Mouse (Mus musculus) kidney, embryonic 15.5 days (tissue): ENCODE results near the gene Snhg11. TPM values are rescaled to one million over a fixed set of nuclear protein-coding genes. Genes with fewer than 3 reads are reported as not detected.

Experiments used
- ATAC-seq: fragments of 200-750 bp; cut with Nextera tagmentation; replicated peaks from 2 replicates; pipeline ENCODE4 v1.8.0; 2017; ENCODE audit warnings: moderate TSS enrichment; ENCODE audit not compliant: low FRiP score
- H3K27ac ChIP-seq: fragments of 300-500 bp; sonication (generic); 2 replicates; pipeline ENCODE4 v1.5.1; 2015; ENCODE audit warnings: mild to moderate bottlenecking, inconsistent platforms
- H3K27me3 ChIP-seq: fragments of 300-500 bp; sonication (generic); 2 replicates; pipeline ENCODE4 v1.6.1; 2015; ENCODE audit warnings: inconsistent platforms
- H3K36me3 ChIP-seq: fragments of 300-500 bp; sonication (generic); 2 replicates; pipeline ENCODE4 v1.6.1; 2015; ENCODE audit warnings: inconsistent platforms
- H3K4me1 ChIP-seq: fragments of 300-500 bp; sonication (generic); 2 replicates; pipeline ENCODE4 v1.6.1; 2015; ENCODE audit warnings: inconsistent platforms
- H3K4me2 ChIP-seq: fragments of 300-500 bp; sonication (generic); 2 replicates; pipeline ENCODE4 v1.6.1; 2015; ENCODE audit warnings: moderate library complexity, mild to moderate bottlenecking, inconsistent platforms
- H3K4me3 ChIP-seq: fragments of 300-500 bp; sonication (generic); replicated peaks from 2 replicates; pipeline ENCODE4 v1.5.1; 2015; ENCODE audit warnings: mild to moderate bottlenecking, inconsistent platforms
- H3K9ac ChIP-seq: fragments of 300-500 bp; sonication (generic); 2 replicates; pipeline ENCODE4 v1.6.1; 2015; ENCODE audit warnings: mild to moderate bottlenecking, inconsistent platforms
- H3K9me3 ChIP-seq: fragments of 300-500 bp; sonication (generic); replicated peaks from 2 replicates; pipeline ENCODE4 v1.6.1; 2016; ENCODE audit warnings: inconsistent platforms
- WGBS: fragments of 180-500 bp; shearing (Covaris S2); methylation state at CpG from one replicate; pipeline ENCODE4 v1.1.7; 2015; ENCODE audit warnings: mixed read lengths; 5-methylcytosine and 5-hydroxymethylcytosine counted together
- polyA plus RNA-seq: library from polyadenylated mRNA; unstranded; fragments of >200 nt; fragmentation: Nextera tagmentation; extraction: Ambion mirVana; gene quantifications from 2 replicates; pipeline ENCODE4 v1.2.1, GENCODE M21; 2015

Gene Snhg11
- 4.9 and 8.0 TPM in 2 replicates for polyA plus RNA-seq

DNA sequence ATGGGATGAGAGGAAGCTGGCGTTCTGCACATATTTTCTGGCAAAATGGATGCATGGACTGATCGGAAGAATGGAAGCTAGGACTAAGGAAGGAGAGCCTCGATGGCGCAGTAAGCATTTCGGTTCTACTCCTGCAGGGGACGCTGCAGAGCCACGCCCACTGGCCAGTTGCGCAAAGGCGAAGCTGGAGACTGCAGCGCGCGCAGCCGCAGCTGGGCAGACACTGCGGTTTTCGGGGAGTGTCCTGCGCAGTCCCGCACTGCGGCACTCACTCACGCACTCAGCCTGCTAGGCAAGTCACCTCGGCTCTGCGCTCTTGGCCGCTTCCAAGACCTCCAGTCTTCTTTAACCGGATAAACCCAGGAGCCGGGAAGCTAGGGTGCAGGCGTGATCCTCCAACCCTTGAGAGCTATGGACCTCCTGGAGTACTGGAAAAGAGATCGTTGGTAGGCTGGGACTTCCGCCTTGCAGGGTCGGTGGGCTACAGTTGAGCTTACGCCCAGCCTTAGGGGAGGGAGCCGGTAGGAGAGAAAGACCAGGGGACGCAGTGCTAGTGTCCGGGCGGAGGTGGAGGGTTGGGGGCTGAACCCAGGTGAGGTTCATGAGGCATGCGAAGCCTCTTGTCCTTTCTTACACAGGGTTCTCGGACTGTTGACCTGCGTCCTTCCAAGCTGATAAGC lies at the start of gene Snhg11:
Gene Snhg11, plus strand, starts transcription at position 196 of the 680 bp plus-strand sequence.
- WGBS: 2% methylated on average over 36 of the region's 36 CpGs
- H3K4me1 ChIP-seq: peaks cover 17% of the 10 kb centered on the region
- H3K27me3 ChIP-seq: peaks cover 42% of the 10 kb centered on the region
- ATAC-seq: 0 out of 2 replicates have a peak, but pooled peaks have one; percentile 18
- no peaks in the 10 kb centered on the region for H3K9me3 ChIP-seq
- peak within 1 kb of the TSS; percentile 77 for H3K4me2 ChIP-seq
- no peaks in the 10 kb centered on the region for H3K36me3 ChIP-seq
- peak within 1 kb of the TSS; percentile 40 for H3K9ac ChIP-seq
- H3K27ac ChIP-seq: no peak within 1 kb of the TSS
- peak within 1 kb of the TSS; percentile 46 for H3K4me3 ChIP-seq

DNA sequence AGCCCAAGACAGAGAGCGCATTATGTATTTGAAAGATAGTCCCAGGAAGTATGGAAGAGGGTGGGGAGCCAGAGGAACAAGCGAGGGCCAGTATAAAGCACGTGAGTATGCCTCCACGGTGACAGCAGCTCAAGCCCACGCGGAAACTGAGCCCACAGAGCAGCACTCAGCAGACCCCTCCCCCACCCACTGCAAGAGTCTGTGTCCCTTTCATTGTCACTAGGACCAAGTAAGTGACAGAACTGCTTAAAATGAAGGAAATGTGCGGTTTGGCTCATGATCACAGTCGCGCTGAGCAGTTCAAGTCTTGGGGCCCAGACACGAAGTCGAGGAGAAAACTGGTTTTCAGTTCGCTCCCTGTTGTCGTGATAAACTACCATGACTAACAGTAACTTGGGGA lies 41.1 kb upstream of the Snhg11 start:
- peaks cover 3% of the 10 kb centered on the region; the same call in 1 of the 2 replicates for H3K27me3 ChIP-seq
- WGBS: 84% methylated on average over 13 of the region's 13 CpGs
- H3K9ac ChIP-seq: no peak overlapping the region
- no peak overlapping the region for H3K4me2 ChIP-seq
- no peak overlapping the region for H3K27ac ChIP-seq
- no peaks in the 10 kb centered on the region for H3K36me3 ChIP-seq
- no peaks in the 10 kb centered on the region for H3K4me1 ChIP-seq
- H3K4me3 ChIP-seq: no peak overlapping the region
- ATAC-seq: no peak
- H3K9me3 ChIP-seq: no peaks in the 10 kb centered on the region

DNA sequence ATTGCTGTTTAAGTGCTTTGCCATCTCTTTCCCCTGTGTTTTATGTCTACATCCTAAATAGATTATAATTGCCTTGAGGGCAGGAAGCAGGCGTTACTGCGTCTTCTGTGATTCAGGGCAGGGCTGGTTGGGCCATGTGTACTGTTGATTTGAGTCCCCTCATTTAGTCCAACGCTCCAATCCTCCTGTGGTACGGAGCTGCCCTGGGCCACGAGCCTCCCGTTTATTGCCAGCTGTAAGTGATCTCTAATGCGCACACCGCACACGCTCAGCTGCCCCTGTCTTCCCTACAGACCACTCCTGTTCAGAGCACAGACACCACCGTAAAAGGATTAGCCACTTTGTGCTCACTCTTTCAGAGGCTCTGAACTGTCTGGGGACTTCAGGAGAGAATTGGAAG lies 37.7 kb upstream of the Snhg11 start:
- 37% methylated on average over 10 of the region's 10 CpGs for WGBS
- Histone ChIP-seq H3K9ac (no peak overlapping the region), H3K27ac (no peak overlapping the region), H3K27me3 (peaks cover 3% of the 10 kb centered on the region; the same call in 1 of the 2 replicates), H3K4me2 (no peak overlapping the region), H3K9me3 (no peaks in the 10 kb centered on the region), H3K4me3 (no peak overlapping the region), H3K36me3 (no peaks in the 10 kb centered on the region), H3K4me1 (no peaks in the 10 kb centered on the region)
- no peak for ATAC-seq

DNA sequence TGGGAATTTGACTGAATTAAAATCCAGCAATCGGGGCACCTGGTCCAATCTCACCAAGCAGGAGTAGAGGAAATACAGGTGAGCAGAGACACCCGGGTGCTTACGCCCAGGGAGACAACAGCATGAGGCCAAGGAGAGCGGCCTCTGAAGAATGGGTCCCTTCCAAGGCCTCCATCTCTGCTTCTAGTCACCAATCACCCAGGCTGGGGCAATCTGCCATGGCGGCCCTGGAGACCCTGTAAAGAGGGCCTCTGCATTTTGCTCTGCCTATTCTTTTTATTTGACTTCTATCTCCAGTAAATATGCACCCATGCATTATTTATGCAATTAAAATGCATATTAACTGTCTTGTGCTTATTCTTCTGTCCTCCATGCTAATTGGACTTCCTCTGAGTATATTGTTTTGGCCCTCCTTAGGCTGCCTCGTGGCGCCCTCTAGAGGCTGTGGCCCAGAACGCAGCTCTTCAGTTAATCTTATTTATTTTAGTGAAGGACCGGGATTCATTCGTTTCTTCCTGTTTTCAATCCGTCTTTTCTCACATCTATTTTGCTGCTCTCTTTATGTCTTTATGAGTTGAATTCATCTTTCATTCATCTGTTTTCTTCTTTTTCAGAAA lies 35.4 kb upstream of the Snhg11 start:
- ATAC-seq: no peak
- no peak overlapping the region for H3K9ac ChIP-seq
- peaks cover 3% of the 10 kb centered on the region; the same call in 1 of the 2 replicates for H3K27me3 ChIP-seq
- no peak overlapping the region for H3K4me2 ChIP-seq
- H3K4me1 ChIP-seq: 0 out of 2 replicates have a peak, but pooled peaks cover 6% of the 10 kb centered on the region
- H3K4me3 ChIP-seq: no peak overlapping the region
- 40% methylated on average over 11 of the region's 11 CpGs for WGBS
- H3K9me3 ChIP-seq: no peaks in the 10 kb centered on the region
- no peaks in the 10 kb centered on the region for H3K36me3 ChIP-seq
- no peak overlapping the region for H3K27ac ChIP-seq

DNA sequence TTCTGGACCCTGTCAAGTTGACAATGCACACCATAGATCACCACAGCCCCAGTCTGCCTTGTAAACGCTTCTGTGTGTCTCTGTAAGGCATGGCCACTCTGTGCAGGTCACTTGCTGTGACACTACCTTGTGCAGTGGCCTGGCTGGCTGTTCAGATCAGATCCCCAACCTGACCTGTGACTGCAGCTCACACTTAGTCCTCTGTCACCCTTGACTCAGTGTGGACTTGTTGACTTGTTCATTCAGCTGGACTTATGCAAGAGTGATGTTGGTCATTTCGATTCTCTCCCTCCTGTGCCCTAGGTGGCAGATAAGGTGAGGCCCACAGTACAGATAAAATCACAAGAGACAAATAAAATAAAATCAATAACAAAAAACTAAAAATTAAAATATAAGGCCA lies 34.1 kb upstream of the Snhg11 start:
- Histone ChIP-seq H3K4me2 (no peak overlapping the region), H3K9me3 (no peaks in the 10 kb centered on the region), H3K4me3 (no peak overlapping the region), H3K27ac (no peak overlapping the region), H3K9ac (no peak overlapping the region), H3K36me3 (no peaks in the 10 kb centered on the region), H3K27me3 (peaks cover 3% of the 10 kb centered on the region; the same call in 1 of the 2 replicates), H3K4me1 (0 out of 2 replicates have a peak, but pooled peaks cover 6% of the 10 kb centered on the region)
- ATAC-seq: no peak
- 71% methylated on average over 2 of the region's 2 CpGs for WGBS

DNA sequence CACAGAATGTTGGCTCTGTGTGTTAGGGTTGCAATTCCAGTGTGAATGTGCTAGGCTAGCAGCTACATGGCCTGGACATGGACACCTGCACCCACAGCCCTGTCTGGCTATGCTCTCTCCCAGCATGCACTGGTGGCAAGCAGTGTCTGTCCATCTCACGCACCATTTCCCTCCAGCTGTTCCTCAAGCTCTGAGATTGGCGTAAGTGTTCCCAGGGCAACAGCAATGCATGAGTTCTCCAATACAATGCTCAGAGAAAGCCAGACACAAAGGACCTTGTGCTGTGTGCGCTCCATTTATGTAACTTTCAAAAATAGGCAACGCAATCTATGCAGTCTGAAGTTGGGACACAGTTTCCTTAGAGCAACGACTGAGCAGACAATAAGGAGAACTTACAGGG lies 31.9 kb upstream of the Snhg11 start:
- ATAC-seq: peak; percentile 78
- Histone ChIP-seq H3K4me2 (no peak overlapping the region), H3K9me3 (no peaks in the 10 kb centered on the region), H3K36me3 (no peaks in the 10 kb centered on the region), H3K27ac (no peak overlapping the region), H3K4me1 (0 out of 2 replicates have a peak, but pooled peaks cover 10% of the 10 kb centered on the region), H3K9ac (no peak overlapping the region), H3K27me3 (no peaks in the 10 kb centered on the region), H3K4me3 (no peak overlapping the region)
- 61% methylated on average over 5 of the region's 5 CpGs for WGBS

DNA sequence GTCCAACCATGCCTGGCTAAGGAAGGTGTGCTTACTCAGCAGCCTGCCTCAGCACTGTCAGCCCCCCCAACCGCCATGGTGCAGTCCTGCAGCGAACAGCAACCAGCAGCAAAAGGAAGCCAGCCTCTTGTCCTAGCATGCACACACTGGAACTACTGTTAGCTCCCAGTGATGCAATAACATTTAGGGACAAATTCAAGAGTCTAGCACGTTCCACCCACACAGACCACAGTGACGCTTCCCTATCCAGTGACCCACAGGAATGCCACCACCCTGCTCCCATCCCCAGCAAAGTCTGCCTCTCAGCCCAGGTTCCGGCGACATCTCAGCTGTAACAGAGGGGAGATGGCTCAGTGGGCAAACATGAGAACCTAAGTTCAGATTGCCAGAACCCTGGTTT lies 29.0 kb upstream of the Snhg11 start:
- Histone ChIP-seq H3K9ac (no peak overlapping the region), H3K27ac (no peak overlapping the region), H3K4me2 (no peak overlapping the region), H3K36me3 (no peaks in the 10 kb centered on the region), H3K27me3 (no peaks in the 10 kb centered on the region), H3K9me3 (no peaks in the 10 kb centered on the region), H3K4me1 (0 out of 2 replicates have a peak, but pooled peaks cover 10% of the 10 kb centered on the region), H3K4me3 (no peak overlapping the region)
- 64% methylated on average over 6 of the region's 6 CpGs for WGBS
- no peak for ATAC-seq

DNA sequence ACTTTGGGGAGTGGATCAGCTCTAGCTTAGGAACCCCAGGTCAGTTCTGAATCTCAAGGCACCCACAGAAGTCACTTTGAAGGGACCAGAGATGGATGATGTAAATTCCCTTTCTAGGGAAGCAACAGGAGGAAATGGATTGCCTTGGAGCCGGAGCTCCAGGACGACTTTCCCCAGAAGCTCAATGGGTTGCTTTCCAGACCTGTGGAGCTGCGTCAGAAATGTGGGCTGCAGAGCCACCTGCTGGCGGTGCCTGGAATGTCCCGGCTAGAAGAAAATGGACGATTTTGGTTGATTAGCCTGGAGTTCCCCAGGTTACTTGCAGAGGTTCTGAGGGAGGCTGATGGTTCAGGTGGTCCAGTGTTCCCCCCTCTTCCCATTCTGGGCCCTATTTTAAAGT lies 27.6 kb upstream of the Snhg11 start:
- Histone ChIP-seq H3K9ac (no peak overlapping the region), H3K4me1 (0 out of 2 replicates have a peak, but pooled peaks cover 10% of the 10 kb centered on the region), H3K36me3 (peaks cover 7% of the 10 kb centered on the region), H3K9me3 (no peaks in the 10 kb centered on the region), H3K4me2 (no peak overlapping the region), H3K27ac (no peak overlapping the region), H3K4me3 (no peak overlapping the region), H3K27me3 (no peaks in the 10 kb centered on the region)
- ATAC-seq: peak; percentile 34; the same call in 1 of the 2 replicates
- WGBS: 1% methylated on average over 6 of the region's 6 CpGs

DNA sequence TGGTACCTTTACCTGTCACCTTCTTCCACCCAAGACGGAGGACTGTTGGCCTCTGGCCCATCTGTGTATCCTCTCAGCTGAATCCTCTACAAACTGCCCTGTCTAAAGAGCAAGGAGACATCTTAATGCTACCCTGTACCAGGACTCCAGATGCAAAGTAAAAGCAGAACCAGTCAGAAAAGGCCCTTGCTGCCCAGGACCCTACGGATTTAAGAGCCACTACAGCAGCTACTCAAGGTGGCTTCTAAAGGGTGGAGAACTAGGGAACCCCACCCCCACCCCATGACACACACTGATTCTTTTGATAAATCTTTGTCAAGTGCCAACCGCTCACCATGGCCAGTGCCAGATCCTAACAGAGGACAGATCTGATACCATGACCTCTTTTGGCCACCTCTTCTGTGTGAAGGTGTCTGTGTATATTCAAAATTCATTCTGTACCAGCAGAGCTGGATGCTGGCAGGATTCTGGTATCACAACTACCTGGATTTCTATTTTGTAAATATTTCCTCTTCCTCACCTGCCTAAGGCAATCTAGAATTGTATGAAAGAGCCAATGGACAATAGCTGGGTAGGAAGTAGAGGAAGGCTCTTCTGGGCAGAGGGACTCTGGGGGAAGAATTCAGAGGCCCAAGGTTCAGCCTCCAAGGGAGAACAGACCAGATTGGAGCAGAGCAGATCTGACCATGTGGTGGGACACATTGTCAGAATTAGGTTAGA lies 22.5 kb upstream of the Snhg11 start:
- ATAC-seq: no peak
- Histone ChIP-seq H3K36me3 (peaks cover 53% of the 10 kb centered on the region), H3K9me3 (no peaks in the 10 kb centered on the region), H3K4me3 (no peak overlapping the region), H3K27me3 (no peaks in the 10 kb centered on the region), H3K4me2 (no peak overlapping the region), H3K27ac (no peak overlapping the region), H3K4me1 (no peaks in the 10 kb centered on the region; the same call in 1 of the 2 replicates), H3K9ac (no peak overlapping the region)
- 75% methylated on average over 3 of the region's 3 CpGs for WGBS

DNA sequence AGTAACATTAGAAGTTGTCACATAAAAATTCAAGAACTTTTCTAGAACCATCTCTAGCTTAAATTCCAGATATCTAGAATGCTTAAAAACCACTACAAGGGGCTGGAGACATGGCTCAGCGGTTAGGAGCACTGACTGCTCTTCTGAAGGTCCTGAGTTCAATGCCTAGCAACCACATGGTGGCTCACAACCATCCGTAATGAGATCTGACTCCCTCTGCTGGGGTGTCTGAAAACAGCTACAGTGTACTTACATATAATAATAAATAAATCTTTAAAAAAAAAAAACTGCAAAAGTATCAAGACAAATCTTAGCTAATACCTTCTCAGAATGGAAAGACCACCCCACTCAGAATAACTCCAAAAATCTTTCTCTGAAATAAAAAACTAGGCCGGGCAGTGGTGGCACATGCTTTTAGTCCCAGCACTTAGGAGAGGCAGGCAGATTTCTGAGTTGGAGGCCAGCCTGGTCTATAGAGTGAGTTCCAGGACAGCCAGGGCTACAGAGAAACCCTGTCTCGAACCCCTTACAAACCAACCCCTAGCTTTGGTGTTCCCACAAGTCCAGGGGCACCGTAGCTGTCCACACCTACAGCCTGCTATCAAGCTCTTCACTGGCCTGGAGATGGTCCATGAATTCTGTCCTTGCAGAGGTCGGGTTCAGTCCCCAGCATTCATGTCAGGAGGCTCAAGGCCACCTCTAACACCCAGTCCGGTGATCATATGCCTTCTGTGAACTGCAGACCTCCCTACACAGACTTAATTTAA lies 20.9 kb upstream of the Snhg11 start:
- Histone ChIP-seq H3K4me3 (no peak overlapping the region), H3K36me3 (peaks cover 69% of the 10 kb centered on the region), H3K27ac (0 out of 2 replicates have a peak overlapping the region, but pooled peaks have one; percentile 10), H3K9ac (no peak overlapping the region), H3K4me2 (no peak overlapping the region), H3K9me3 (no peaks in the 10 kb centered on the region), H3K4me1 (peaks cover 15% of the 10 kb centered on the region), H3K27me3 (no peaks in the 10 kb centered on the region)
- ATAC-seq: no peak
- 80% methylated on average over 7 of the region's 7 CpGs for WGBS

DNA sequence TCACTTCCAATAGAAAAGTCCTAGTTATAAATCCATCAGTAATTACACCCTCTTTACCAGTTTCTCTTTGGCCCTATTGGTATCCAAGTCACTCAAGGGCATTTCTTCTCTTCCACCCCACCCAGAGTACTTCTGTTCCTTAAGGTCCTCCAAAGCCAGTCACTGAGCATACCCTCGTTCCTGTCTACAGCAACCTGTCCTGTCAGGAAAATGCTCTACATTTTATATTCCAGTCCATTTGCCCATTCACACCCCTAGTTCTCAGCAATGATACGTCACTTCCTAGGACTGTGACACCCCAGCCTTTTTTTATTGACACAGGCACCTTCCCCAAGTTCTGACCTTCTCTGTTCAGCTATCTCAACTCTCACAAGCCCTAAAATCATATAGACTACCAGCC lies 20.2 kb upstream of the Snhg11 start:
- 86% methylated on average over 2 of the region's 2 CpGs for WGBS
- ATAC-seq: no peak

More for the DNA sequence above, 20.2 kb upstream of the Snhg11 start:
- Histone ChIP-seq H3K4me2 (no peak overlapping the region), H3K4me1 (peaks cover 22% of the 10 kb centered on the region), H3K9me3 (no peaks in the 10 kb centered on the region), H3K9ac (no peak overlapping the region), H3K27ac (no peak overlapping the region), H3K36me3 (peaks cover 76% of the 10 kb centered on the region), H3K27me3 (no peaks in the 10 kb centered on the region), H3K4me3 (no peak overlapping the region)
